Mouse (Mus musculus): ENCODE results near the gene Wbp1l. TPM values are rescaled to one million over a fixed set of nuclear protein-coding genes. Genes with fewer than 3 reads are reported as not detected.

Wbp1l gene
- 293 TPM in 1 of 2 replicates, not detected in the other for polyA plus RNA-seq (2012; ENCODE audit: insufficient read depth, insufficient read length, low replicate concordance, missing spikeins)

DNA sequence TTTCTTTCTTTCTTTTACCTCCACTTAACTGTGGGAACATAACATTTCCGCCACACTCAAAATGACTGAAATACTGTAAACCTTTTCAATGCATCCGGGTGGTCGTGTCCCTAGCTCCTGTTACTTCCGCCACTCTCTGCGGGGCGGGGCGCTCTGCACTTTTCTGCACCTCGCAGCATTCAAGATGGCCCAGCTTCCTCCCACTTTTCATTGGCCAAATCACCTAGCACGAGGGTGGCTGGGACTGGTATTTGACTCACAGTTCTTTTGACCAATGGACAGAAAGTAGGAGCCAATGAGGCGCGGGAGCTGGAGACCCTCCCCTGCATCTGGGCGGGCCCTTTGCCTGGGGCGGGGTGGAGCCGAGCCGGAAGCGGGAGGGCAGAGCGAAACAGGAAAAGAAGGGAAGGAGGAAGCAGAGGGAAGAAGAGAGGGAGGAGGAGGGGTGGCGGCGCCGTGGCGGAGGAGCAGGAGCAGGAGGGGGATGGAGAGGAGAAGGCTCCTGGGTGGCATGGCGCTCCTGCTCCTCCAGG is at the start of gene Wbp1l:
TSS of gene Wbp1l (plus strand) at position 365 of the 533 bp plus-strand sequence.
- WGBS = under 1% methylated on average over 20 of the region's 22 CpGs
- H3K4me3 ChIP-seq (ENCODE audit: insufficient read depth, low read depth, low read length) = peak within 1 kb of the TSS; percentile 95
- TF ChIP-seq CTCF (IDR thresholded peaks at IDR 0.05; ENCODE audit: insufficient read depth, low read depth, low read length) = no peak
- TF ChIP-seq POLR2A (IDR thresholded peaks at IDR 0.05; ENCODE audit: insufficient read depth, low read depth, low read length) = peak; percentile 57; the same call in 1 of the 2 replicates
- peaks cover 10% of the 10 kb centered on the region for H3K4me1 ChIP-seq (ENCODE audit: control insufficient read depth, insufficient read depth, low read length)
- 0 out of 2 replicates have a peak within 1 kb of the TSS, but pooled peaks have one; percentile 22 for H3K27ac ChIP-seq (ENCODE audit: insufficient read depth, low read depth, low read length)

GRCm38 (mm10) chr19:46550385-46550784 is 48.5 kb upstream of the Wbp1l start:
- TF ChIP-seq CTCF (IDR thresholded peaks at IDR 0.05; ENCODE audit: insufficient read depth, low read depth, low read length) = no peak
- TF ChIP-seq POLR2A (IDR thresholded peaks at IDR 0.05; ENCODE audit: insufficient read depth, low read depth, low read length) = no peak
- Histone ChIP-seq H3K4me1 (ENCODE audit: control insufficient read depth, insufficient read depth, low read length) (peaks cover 7% of the 10 kb centered on the region), H3K4me3 (ENCODE audit: insufficient read depth, low read depth, low read length) (no peak overlapping the region), H3K27ac (ENCODE audit: insufficient read depth, low read depth, low read length) (no peak overlapping the region)
- 93% methylated on average over 4 of the region's 4 CpGs for WGBS

DNA sequence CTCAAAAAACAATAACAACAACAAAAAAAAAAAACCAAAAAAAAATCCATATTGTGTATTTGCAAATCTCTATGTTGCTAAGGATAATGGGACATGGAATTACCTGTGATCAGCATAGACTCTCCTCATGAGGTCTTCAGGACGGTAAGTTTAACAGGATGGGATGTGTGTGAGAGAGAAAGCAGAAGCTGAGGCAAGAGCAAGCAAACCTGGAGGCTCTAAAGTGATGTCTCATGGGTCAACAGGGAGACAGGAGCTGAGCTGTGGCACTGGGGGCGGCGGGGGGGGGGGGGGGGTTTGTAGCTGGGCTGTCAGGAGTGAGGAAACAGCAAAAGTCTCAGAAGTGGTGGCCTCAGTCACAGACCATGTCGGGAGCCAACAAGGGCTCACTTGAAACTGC is 46.4 kb upstream of the Wbp1l start:
- H3K4me3 ChIP-seq (ENCODE audit: insufficient read depth, low read depth, low read length) = no peak overlapping the region
- TF ChIP-seq CTCF (IDR thresholded peaks at IDR 0.05; ENCODE audit: insufficient read depth, low read depth, low read length) (no peak), POLR2A (IDR thresholded peaks at IDR 0.05; ENCODE audit: insufficient read depth, low read depth, low read length) (no peak)
- 86% methylated on average over 4 of the region's 4 CpGs for WGBS
- H3K27ac ChIP-seq (ENCODE audit: insufficient read depth, low read depth, low read length) = no peak overlapping the region
- H3K4me1 ChIP-seq (ENCODE audit: control insufficient read depth, insufficient read depth, low read length) = peaks cover 12% of the 10 kb centered on the region

DNA sequence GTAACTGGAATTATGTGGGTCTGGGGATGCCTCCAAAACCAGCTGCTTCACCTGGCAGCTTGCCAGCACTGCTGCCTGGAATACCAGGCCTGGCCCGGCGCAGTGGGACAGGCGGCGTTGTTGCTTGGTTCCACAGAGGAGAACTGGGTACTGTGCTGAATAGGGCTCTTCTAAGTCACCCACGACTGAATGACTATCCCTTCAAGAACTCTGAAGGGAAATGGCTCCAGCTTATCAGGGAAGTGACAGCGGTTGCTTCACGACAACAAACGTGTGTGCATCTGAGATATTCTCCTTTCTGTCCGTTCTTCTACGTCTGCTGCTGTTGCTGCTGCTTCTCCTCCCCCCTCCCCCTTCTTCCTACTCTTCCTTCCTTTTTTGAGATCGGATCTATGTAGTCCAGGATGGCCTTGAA is 45.3 kb upstream of the Wbp1l start:
- Histone ChIP-seq H3K4me3 (ENCODE audit: insufficient read depth, low read depth, low read length) (no peak overlapping the region), H3K27ac (ENCODE audit: insufficient read depth, low read depth, low read length) (no peak overlapping the region), H3K4me1 (ENCODE audit: control insufficient read depth, insufficient read depth, low read length) (peaks cover 12% of the 10 kb centered on the region)
- 46% methylated on average over 11 of the region's 11 CpGs for WGBS
- TF ChIP-seq POLR2A (IDR thresholded peaks at IDR 0.05; ENCODE audit: insufficient read depth, low read depth, low read length) (no peak), CTCF (IDR thresholded peaks at IDR 0.05; ENCODE audit: insufficient read depth, low read depth, low read length) (no peak)

DNA sequence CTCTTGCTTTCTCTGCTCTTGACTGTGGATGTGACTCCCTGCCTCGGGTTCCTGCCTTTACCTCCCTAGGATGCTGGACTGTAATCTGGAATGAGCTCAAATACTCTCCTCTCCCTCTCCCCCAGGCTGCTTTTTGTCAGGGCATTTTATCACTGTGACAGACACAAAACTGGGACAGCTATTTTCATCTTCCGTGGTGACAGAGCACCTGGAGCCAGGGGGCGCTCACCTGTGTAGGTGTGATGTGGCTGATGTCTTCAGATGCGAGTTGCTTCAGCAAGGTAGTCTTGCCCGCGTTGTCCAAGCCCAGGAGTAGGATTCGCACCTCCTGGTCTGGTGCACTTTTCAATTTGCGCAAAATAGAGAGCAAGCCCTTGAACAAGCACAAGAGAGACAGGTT is 40.9 kb upstream of the Wbp1l start:
- TF ChIP-seq POLR2A (IDR thresholded peaks at IDR 0.05; ENCODE audit: insufficient read depth, low read depth, low read length) (no peak), CTCF (IDR thresholded peaks at IDR 0.05; ENCODE audit: insufficient read depth, low read depth, low read length) (no peak)
- WGBS = 80% methylated on average over 8 of the region's 8 CpGs
- no peak overlapping the region for H3K4me3 ChIP-seq (ENCODE audit: insufficient read depth, low read depth, low read length)
- no peak overlapping the region for H3K27ac ChIP-seq (ENCODE audit: insufficient read depth, low read depth, low read length)
- H3K4me1 ChIP-seq (ENCODE audit: control insufficient read depth, insufficient read depth, low read length) = peaks cover 23% of the 10 kb centered on the region

DNA sequence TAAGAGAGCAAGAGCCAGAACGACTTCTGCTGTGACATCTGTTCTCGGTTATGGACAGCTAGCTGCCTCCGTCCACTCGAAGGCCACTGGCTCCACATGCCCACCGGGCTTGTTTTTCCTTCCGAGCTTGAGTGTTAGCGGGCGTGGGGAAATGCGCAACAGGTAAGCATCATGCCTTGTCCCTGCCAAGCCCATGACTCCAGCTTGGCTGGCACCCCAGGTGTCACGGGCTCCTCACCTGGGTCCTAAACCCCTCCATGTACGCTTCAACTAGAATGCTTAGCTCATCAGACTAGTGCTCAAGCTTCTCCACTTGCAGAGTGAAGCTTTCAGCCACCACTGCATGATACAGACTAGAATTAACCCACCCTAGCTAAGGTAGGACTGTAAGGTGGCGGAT is 40.3 kb upstream of the Wbp1l start:
- Histone ChIP-seq H3K27ac (ENCODE audit: insufficient read depth, low read depth, low read length) (no peak overlapping the region), H3K4me3 (ENCODE audit: insufficient read depth, low read depth, low read length) (no peak overlapping the region), H3K4me1 (ENCODE audit: control insufficient read depth, insufficient read depth, low read length) (peaks cover 22% of the 10 kb centered on the region)
- 79% methylated on average over 12 of the region's 12 CpGs for WGBS
- no peak for TF ChIP-seq CTCF (IDR thresholded peaks at IDR 0.05; ENCODE audit: insufficient read depth, low read depth, low read length)
- TF ChIP-seq POLR2A (IDR thresholded peaks at IDR 0.05; ENCODE audit: insufficient read depth, low read depth, low read length) = no peak

- 27% methylated on average over 1 of the region's 1 CpGs for WGBS
- TF ChIP-seq POLR2A (IDR thresholded peaks at IDR 0.05; ENCODE audit: insufficient read depth, low read depth, low read length) (no peak), CTCF (IDR thresholded peaks at IDR 0.05; ENCODE audit: insufficient read depth, low read depth, low read length) (peak; percentile 37; the same call in 1 of the 2 replicates)
- Histone ChIP-seq H3K27ac (ENCODE audit: insufficient read depth, low read depth, low read length) (0 out of 2 replicates have a peak overlapping the region, but pooled peaks have one; percentile 16), H3K4me3 (ENCODE audit: insufficient read depth, low read depth, low read length) (no peak overlapping the region), H3K4me1 (ENCODE audit: control insufficient read depth, insufficient read depth, low read length) (peaks cover 21% of the 10 kb centered on the region)
These were observed 36.8 kb upstream of the Wbp1l start for GRCm38 (mm10) chr19:46562132-46562531.

GRCm38 (mm10) chr19:46562581-46563515 is 36.0 kb upstream of the Wbp1l start:
- no peak for TF ChIP-seq POLR2A (IDR thresholded peaks at IDR 0.05; ENCODE audit: insufficient read depth, low read depth, low read length)
- TF ChIP-seq CTCF (IDR thresholded peaks at IDR 0.05; ENCODE audit: insufficient read depth, low read depth, low read length) = no peak; the same call in 1 of the 2 replicates
- H3K27ac ChIP-seq (ENCODE audit: insufficient read depth, low read depth, low read length) = 0 out of 2 replicates have a peak overlapping the region, but pooled peaks have one; percentile 16
- H3K4me3 ChIP-seq (ENCODE audit: insufficient read depth, low read depth, low read length) = no peak overlapping the region
- peaks cover 21% of the 10 kb centered on the region for H3K4me1 ChIP-seq (ENCODE audit: control insufficient read depth, insufficient read depth, low read length)
- WGBS = 70% methylated on average over 14 of the region's 14 CpGs

DNA sequence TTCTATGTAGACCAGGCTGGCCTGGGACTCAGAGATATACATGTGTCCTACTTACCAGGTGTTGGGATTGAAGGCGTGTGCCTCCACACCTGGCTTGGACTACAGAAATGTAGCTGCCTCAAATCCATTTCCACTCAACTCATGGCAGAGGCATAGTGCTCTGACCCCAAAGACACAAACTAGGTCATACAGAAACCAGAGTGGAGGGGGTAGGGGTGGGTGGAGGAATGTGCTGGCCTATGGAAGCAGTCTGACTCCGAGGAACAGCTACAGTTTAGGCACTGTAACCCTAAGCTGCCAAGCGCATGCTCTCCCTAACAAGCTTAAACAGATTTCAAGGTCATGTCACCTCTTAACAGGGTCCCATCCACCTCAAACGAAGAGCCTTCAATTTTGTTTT is 35.3 kb upstream of the Wbp1l start:
- WGBS = 77% methylated on average over 4 of the region's 4 CpGs
- TF ChIP-seq CTCF (IDR thresholded peaks at IDR 0.05; ENCODE audit: insufficient read depth, low read depth, low read length) (no peak), POLR2A (IDR thresholded peaks at IDR 0.05; ENCODE audit: insufficient read depth, low read depth, low read length) (no peak)
- Histone ChIP-seq H3K4me3 (ENCODE audit: insufficient read depth, low read depth, low read length) (no peak overlapping the region), H3K27ac (ENCODE audit: insufficient read depth, low read depth, low read length) (no peak overlapping the region), H3K4me1 (ENCODE audit: control insufficient read depth, insufficient read depth, low read length) (peaks cover 19% of the 10 kb centered on the region)
